ENCODE assay signal across 17 mouse cellular contexts in the genomic region with DNA sequence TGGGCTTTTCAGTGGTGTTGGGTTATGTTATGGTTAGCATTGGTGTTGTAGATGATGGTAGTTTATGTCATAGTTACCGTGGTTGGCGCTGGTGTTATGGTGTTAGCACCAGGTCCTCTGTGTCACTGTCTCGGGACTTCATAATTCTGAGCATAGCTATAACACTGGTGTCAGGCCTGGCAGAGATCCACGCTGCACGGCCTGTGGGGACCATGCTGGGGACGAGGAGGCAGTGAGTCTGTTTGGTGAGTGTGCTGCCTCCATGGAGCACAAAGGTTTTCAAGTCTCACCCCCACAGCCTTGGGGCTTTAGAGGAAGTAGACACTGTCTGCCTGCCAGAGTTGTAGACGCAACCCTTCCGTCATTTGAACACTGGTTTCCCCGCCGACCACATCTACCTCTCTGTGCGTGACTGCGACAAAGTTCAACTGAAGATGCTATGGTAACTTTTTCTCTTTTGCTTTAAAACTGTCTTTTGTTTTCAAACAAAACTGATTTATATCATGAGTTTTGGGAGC.
DNase-seq lines count a peak whose midpoint lies in the region; ATAC-seq lines count a peak whose summit lies in the region.
"Had no signal": no experiment of that assay in that cellular context is flagged by ENCODE, and none has a peak within 500 bp of the region (broad histone marks: within the 10 kb centered on the region; RNA-seq: fewer than 3 reads in every experiment).

No protein-coding gene starts in this region.

- H3K9ac ChIP-seq in heart, embryonic 12.5 days: no peak overlapping the region
- no peak overlapping the region for H3K9ac ChIP-seq in lung, embryonic 16.5 days (ENCODE audit: low read length)
- H3K9ac ChIP-seq: forebrain, embryonic 13.5 days; hindbrain, embryonic 14.5 days; intestine, embryonic 15.5 days; liver, embryonic 13.5 days; midbrain, embryonic 15.5 days had no signal

- peak; percentile 11 for DNase-seq in gastrocnemius, adult 18-20 months (ENCODE audit: low spot score)
- DNase-seq in gastrocnemius, postnatal 36 days: no peak
- peak; percentile 37 for DNase-seq in heart, postnatal 4 days
- DNase-seq in lung, postnatal 25 days (ENCODE audit: low spot score): no peak
- DNase-seq in left cerebral cortex, postnatal 4 days: no peak
- DNase-seq: cerebellum, adult 9-10 months; liver, embryonic 13.5 days; spleen, adult 18-20 months; thymus, adult 2 months had no signal

- peaks cover 29% of the 10 kb centered on the region for H3K36me3 ChIP-seq in heart, embryonic 12.5 days
- H3K36me3 ChIP-seq in lung, embryonic 16.5 days (ENCODE audit: control insufficient read depth, insufficient read depth, low read length): peaks cover 6% of the 10 kb centered on the region; the same call in 1 of the 2 replicates
- H3K36me3 ChIP-seq: intestine, embryonic 15.5 days had no signal

- 89% methylated on average over 12 of the region's 12 CpGs for WGBS in heart, embryonic 12.5 days
- WGBS in lung, embryonic 16.5 days: 60% methylated on average over 12 of the region's 12 CpGs

- peaks cover 27% of the 10 kb centered on the region for H3K4me1 ChIP-seq in heart, embryonic 12.5 days (replicated peaks)
- peaks cover 9% of the 10 kb centered on the region for H3K4me1 ChIP-seq in lung, embryonic 16.5 days (replicated peaks; ENCODE audit: control insufficient read depth, insufficient read depth, low read length)
- H3K4me1 ChIP-seq: forebrain, embryonic 13.5 days; liver, embryonic 13.5 days; midbrain, embryonic 15.5 days had no signal

- ATAC-seq in heart, embryonic 12.5 days (ENCODE audit: insufficient number of reproducible peaks, low FRiP score): no peak
- peak; percentile 63 for ATAC-seq in lung, embryonic 16.5 days (ENCODE audit: low read depth)
- ATAC-seq in megakaryocyte, adult 5-6 weeks (ENCODE audit: poor library complexity, severe bottlenecking): peak; percentile 52; the same call in 1 of the 2 replicates
- ATAC-seq: forebrain, embryonic 13.5 days; intestine, embryonic 15.5 days; midbrain, embryonic 15.5 days had no signal

- no peaks in the 10 kb centered on the region for H3K9me3 ChIP-seq in heart, embryonic 12.5 days (replicated peaks)
- no peaks in the 10 kb centered on the region for H3K9me3 ChIP-seq in lung, embryonic 16.5 days (ENCODE audit: control insufficient read depth, low read length)
- H3K9me3 ChIP-seq: forebrain, embryonic 13.5 days; intestine, embryonic 15.5 days; liver, embryonic 13.5 days; megakaryocyte, embryonic 14.5 days; midbrain, embryonic 15.5 days had no signal

- no peak overlapping the region for H3K27ac ChIP-seq in heart, embryonic 12.5 days (ENCODE audit: poor library complexity, severe bottlenecking)
- peak overlapping the region; percentile 50 for H3K27ac ChIP-seq in lung, embryonic 16.5 days (ENCODE audit: low read length)
- H3K27ac ChIP-seq: forebrain, embryonic 13.5 days; hindbrain, embryonic 14.5 days; intestine, embryonic 15.5 days; liver, embryonic 13.5 days; midbrain, embryonic 15.5 days had no signal

- H3K27me3 ChIP-seq in heart, embryonic 12.5 days (replicated peaks): no peaks in the 10 kb centered on the region
- no peaks in the 10 kb centered on the region for H3K27me3 ChIP-seq in lung, embryonic 16.5 days (ENCODE audit: control insufficient read depth, insufficient read depth, low read depth, low read length)
- H3K27me3 ChIP-seq: forebrain, embryonic 13.5 days; intestine, embryonic 15.5 days; liver, embryonic 13.5 days; midbrain, embryonic 15.5 days had no signal

- H3K4me2 ChIP-seq in heart, embryonic 12.5 days: no peak overlapping the region
- no peak overlapping the region for H3K4me2 ChIP-seq in lung, embryonic 16.5 days (ENCODE audit: low read depth, low read length)
- H3K4me2 ChIP-seq: forebrain, embryonic 13.5 days; hindbrain, embryonic 14.5 days; intestine, embryonic 15.5 days; liver, embryonic 13.5 days; midbrain, embryonic 15.5 days had no signal

- H3K4me3 ChIP-seq in heart, embryonic 12.5 days: no peak overlapping the region
- H3K4me3 ChIP-seq in lung, embryonic 16.5 days (ENCODE audit: low read length): no peak overlapping the region
- H3K4me3 ChIP-seq: forebrain, embryonic 13.5 days; intestine, embryonic 15.5 days; liver, embryonic 13.5 days; megakaryocyte, embryonic 14.5 days; midbrain, embryonic 15.5 days had no signal

- intact Hi-C loops in gastrocnemius, postnatal 36 days (cut with DNase I): no loop called here
- intact Hi-C loops in left cerebral cortex, postnatal 4 days (cut with DNase I): loop anchor here (10.0 kb wide), 1 partner anchor 488 kb away; no protein-coding TSS in a partner anchor

Comparison
In these comparisons a context has a peak if more than half of its experiments do, and no peak if none do; other contexts are left out.
1. DNase-seq: peak in gastrocnemius, adult 18-20 months (single experiment) and heart, postnatal 4 days (single experiment); none in gastrocnemius, postnatal 36 days (0 of 2), lung, postnatal 25 days (single experiment) and left cerebral cortex, postnatal 4 days (single experiment).